Mouse (Mus musculus): ENCODE data around the gene Vezt.

The Vezt gene

GRCm38 (mm10) chr10:93909015-93909414, 126.6 kb downstream of the Vezt start:
- no peak for DNase-seq

DNA sequence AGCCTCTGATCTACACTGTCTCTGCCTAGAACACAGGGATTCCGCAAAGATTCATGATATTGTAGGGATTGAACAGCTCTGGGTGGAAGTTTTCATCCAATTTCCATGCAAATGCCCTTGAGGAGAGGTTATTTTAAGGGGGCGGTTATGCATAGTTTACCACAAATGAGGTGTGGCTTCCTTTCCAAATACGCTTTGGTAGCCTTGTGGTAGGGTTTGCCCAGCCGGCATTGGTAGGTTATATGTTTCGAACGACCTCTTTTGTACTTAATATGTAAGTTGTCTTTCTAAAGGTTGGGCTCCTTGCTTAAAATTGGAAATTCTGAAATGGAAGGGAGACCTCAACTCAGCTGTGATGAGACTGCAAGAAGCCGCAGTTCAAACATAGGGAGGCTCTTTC, 127.1 kb downstream of the Vezt start:
- no peak for DNase-seq

GRCm38 (mm10) chr10:93907376-93907775, 128.2 kb downstream of the Vezt start:
- DNase-seq: no peak

DNA sequence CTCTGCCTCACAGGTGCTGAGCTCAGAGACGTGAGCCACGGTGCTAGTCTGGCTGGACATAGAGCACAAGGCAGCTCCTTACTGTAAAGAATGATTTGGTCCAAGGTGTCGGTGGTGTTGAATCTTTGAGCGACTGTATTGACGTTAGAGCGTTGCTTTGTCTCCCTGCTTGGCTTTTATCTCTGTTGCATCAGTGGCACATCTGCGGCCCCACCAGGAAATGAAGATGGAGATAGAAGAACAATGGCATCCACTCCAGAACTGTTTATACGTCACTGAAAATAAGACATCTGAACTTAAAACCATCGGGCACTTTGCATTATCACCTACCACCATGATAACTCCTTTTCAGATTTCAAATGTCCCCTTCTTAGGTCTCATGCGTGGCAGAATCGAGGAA, 135.7 kb downstream of the Vezt start:
- no peak for DNase-seq

- DNase-seq: no peak
These were observed 136.3 kb downstream of the Vezt start for GRCm38 (mm10) chr10:93899303-93899702.

DNA sequence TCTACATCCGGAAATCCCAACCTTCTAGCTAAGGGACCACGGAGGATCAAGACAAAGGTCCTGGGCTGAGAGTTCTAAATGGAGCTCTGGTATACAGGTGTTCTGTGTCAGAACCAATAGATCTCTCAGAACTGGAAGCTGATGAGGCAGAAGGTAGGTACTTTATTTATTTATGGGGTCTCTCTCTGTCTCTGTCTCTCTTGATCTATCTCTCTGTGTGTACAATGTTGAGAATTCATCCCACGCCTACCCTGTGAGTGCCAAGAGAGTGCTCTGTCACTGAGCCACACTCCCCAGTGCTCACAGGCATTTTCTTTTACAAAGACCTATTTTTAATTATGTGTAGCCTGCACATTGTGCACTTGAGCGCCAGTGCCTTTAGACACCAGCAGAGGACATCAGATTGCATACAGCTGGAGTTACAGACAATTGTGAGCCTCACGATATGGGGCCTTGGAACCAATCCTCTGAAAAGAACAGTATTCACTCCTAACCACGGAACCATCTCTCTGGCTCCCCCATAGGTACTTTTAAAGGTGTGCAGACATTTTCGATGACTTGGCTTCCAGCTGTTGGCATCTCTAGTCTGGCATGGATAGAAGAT, 138.5 kb downstream of the Vezt start, which contains the start of gene Metap2:
Gene Metap2 (minus strand): TSS at position 51 of the 604 bp plus-strand sequence.
- no peak for DNase-seq

DNA sequence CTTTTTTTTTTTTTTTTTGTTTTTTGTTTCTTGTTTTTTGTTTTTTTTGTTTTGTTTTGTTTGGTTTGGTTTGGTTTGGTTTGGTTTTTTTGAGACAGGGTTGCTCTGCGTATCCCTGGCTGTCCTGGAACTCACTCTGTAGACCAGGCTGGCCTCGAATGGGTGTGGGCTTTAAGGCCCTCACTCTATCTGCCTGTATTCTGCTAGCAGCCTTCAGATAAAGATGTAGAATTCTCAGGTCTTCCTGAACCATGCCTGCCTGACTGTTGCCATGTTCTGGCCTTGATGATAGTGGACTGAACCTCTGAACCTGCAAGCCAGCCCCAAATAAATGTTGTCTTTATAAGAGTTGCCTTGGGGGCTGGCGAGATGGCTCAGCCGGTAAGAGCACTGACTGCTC, 143.1 kb downstream of the Vezt start:
- DNase-seq: no peak

DNA sequence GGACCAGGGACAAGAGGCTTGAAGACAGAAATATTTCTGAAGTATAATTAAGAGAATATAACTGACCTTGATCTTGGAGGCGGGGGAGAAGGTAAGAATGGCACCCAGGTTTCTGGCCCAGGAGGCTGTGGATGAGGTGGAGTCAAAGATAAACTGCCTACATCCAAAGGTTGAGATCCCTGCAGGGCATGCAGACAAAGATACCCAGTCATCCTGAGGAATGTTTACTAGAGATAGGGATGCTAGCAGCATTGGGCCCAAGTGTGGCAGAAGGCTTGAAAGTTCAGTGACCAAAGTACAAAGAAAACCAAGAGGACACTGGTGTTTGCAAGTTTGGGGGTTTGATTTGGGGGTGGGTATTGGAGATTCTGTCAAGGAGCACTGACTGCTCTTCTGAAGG, 144.6 kb downstream of the Vezt start:
- no peak for DNase-seq

GRCm38 (mm10) chr10:93890565-93890964, 145.1 kb downstream of the Vezt start:
- no peak for DNase-seq

DNA sequence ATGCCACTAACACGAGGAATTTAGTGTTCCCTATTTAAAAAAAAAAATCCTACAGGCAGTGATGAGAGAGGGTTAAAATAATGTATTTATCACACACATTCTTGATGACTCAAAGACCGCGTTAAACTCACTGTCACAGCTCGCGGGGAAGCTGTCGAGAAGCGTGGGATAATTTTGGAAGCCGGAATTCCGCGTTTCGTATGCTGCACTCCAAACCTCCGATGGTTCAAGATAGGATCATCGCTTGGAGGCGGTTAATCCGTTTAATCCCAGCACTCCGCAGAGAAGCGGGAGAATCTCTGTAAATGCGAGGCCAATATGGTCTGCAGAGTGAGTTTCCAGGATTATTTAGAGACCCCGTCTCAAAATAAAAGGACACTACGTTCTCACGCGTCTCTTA, 145.6 kb downstream of the Vezt start:
- no peak for DNase-seq

DNA sequence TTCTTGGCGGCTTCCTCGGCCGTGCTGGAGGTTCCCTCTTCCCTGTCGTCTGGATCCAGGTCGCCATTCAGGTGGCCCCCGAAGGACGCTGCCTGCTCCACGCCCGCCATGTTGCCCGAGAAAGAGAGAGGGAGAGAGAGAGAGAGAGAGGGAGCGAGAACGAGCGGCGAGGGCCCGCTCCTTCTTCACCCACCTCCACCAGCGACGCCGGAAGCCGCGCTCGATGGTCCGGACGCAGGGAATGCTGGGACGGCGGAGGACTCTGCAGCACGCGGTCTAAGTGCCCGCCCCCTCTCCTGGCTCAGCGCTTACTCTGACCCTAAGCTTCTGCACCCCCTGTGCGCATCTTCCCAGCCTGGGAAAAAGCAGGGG, 146.1 kb downstream of the Vezt start:
- DNase-seq: peak; percentile 87 to 89
